Mouse (Mus musculus) hindbrain, embryonic 16.5 days (tissue): Measurements from ENCODE around the gene Nr6a1. TPM values are rescaled to one million over a fixed set of nuclear protein-coding genes. Genes with fewer than 3 reads are reported as not detected.
A peak's percentile ranks its signal among the peaks of the same experiment; 100 is the strongest.

ENCODE experiments used
- ATAC-seq: fragments of 200-750 bp; cut with Nextera tagmentation; 2 replicates; pipeline ENCODE4 v1.8.0; 2017; ENCODE audit warnings: moderate TSS enrichment, moderate library complexity
- H3K27ac ChIP-seq: fragments of 300-500 bp; sonication (generic); 2 replicates; pipeline ENCODE4 v1.5.1; 2014; ENCODE audit warnings: low read depth, mild to moderate bottlenecking, control low read depth, low read length, moderate library complexity
- H3K27me3 ChIP-seq: fragments of 300-500 bp; sonication (generic); replicated peaks from 2 replicates; pipeline ENCODE4 v1.6.1; 2014; ENCODE audit warnings: low read length; ENCODE audit not compliant: control insufficient read depth, insufficient read depth
- H3K36me3 ChIP-seq: fragments of 300-500 bp; sonication (generic); 2 replicates; pipeline ENCODE4 v1.6.1; 2014; ENCODE audit warnings: mild to moderate bottlenecking, low read length, moderate library complexity, mixed read lengths; ENCODE audit not compliant: control insufficient read depth, insufficient read depth
- H3K4me1 ChIP-seq: fragments of 300-500 bp; sonication (generic); 2 replicates; pipeline ENCODE4 v1.6.1; 2014; ENCODE audit warnings: low read depth, low read length; ENCODE audit not compliant: control insufficient read depth, insufficient read depth
- H3K4me2 ChIP-seq: fragments of 300-500 bp; sonication (generic); 2 replicates; pipeline ENCODE4 v1.6.1; 2014; ENCODE audit warnings: mild to moderate bottlenecking, low read length, control low read depth, moderate library complexity
- H3K4me3 ChIP-seq: fragments of 300-500 bp; sonication (generic); 2 replicates; pipeline ENCODE4 v1.5.1; 2014; ENCODE audit warnings: mild to moderate bottlenecking, low read length, control low read depth, moderate library complexity
- H3K9ac ChIP-seq: fragments of 300-500 bp; sonication (generic); 2 replicates; pipeline ENCODE4 v1.6.1; 2014; ENCODE audit warnings: low read depth, mild to moderate bottlenecking, control low read depth, low read length, moderate library complexity
- H3K9me3 ChIP-seq: fragments of 300-500 bp; sonication (generic); 2 replicates; pipeline ENCODE4 v1.6.1; 2014; ENCODE audit warnings: mild to moderate bottlenecking, low read length, moderate library complexity; ENCODE audit not compliant: control insufficient read depth
- WGBS: fragments of 180-500 bp; shearing (Covaris S2); extraction: QIAGEN DNeasy Blood & Tissue Kit; methylation state at CpG from one replicate; pipeline ENCODE4 v1.1.7; 2014; 5-methylcytosine and 5-hydroxymethylcytosine counted together
- polyA plus RNA-seq: library from polyadenylated mRNA; unstranded; fragments of >200 nt; fragmentation: Nextera tagmentation; extraction: Ambion mirVana; gene quantifications from 2 replicates; pipeline ENCODE4 v1.2.1, GENCODE M21; 2015

The Nr6a1 gene
- polyA plus RNA-seq, 1 experiment from 2014 or later: 2.4 TPM

GRCm38 (mm10) chr2:38864011-38864410 lies 63.5 kb downstream of the Nr6a1 start:
- Histone ChIP-seq H3K9ac (no peak overlapping the region), H3K36me3 (no peaks in the 10 kb centered on the region), H3K27ac (no peak overlapping the region), H3K4me2 (no peak overlapping the region), H3K9me3 (no peaks in the 10 kb centered on the region), H3K4me3 (no peak overlapping the region), H3K27me3 (no peaks in the 10 kb centered on the region), H3K4me1 (no peaks in the 10 kb centered on the region)
- WGBS: 52% methylated on average over 4 of the region's 4 CpGs
- peak; percentile 78; the same call in 1 of the 2 replicates for ATAC-seq

- H3K27me3 ChIP-seq: no peaks in the 10 kb centered on the region
- no peak overlapping the region for H3K4me3 ChIP-seq
- no peak overlapping the region for H3K4me2 ChIP-seq
- no peak overlapping the region for H3K27ac ChIP-seq
- H3K4me1 ChIP-seq: no peaks in the 10 kb centered on the region
- no peaks in the 10 kb centered on the region for H3K9me3 ChIP-seq
- peaks cover 2% of the 10 kb centered on the region; the same call in 1 of the 2 replicates for H3K36me3 ChIP-seq
- H3K9ac ChIP-seq: no peak overlapping the region
- ATAC-seq: no peak
- WGBS: 71% methylated on average over 1 of the region's 1 CpGs
These were observed 75.7 kb downstream of the Nr6a1 start for GRCm38 (mm10) chr2:38851797-38852196.

GRCm38 (mm10) chr2:38846319-38846718 lies 81.2 kb downstream of the Nr6a1 start:
- Histone ChIP-seq H3K9ac (no peak overlapping the region), H3K4me3 (no peak overlapping the region), H3K4me1 (no peaks in the 10 kb centered on the region), H3K4me2 (no peak overlapping the region), H3K27me3 (no peaks in the 10 kb centered on the region), H3K9me3 (no peaks in the 10 kb centered on the region), H3K27ac (no peak overlapping the region), H3K36me3 (no peaks in the 10 kb centered on the region)
- 80% methylated on average over 2 of the region's 2 CpGs for WGBS
- no peak for ATAC-seq

- Histone ChIP-seq H3K27me3 (no peaks in the 10 kb centered on the region), H3K9me3 (no peaks in the 10 kb centered on the region), H3K27ac (no peak overlapping the region), H3K36me3 (no peaks in the 10 kb centered on the region), H3K4me1 (no peaks in the 10 kb centered on the region), H3K4me2 (no peak overlapping the region), H3K4me3 (no peak overlapping the region), H3K9ac (no peak overlapping the region)
- ATAC-seq: no peak
- 94% methylated on average over 6 of the region's 6 CpGs for WGBS
These were observed 92.0 kb downstream of the Nr6a1 start for GRCm38 (mm10) chr2:38835489-38835888.

GRCm38 (mm10) chr2:38831976-38832375 lies 95.5 kb downstream of the Nr6a1 start:
- Histone ChIP-seq H3K9ac (no peak overlapping the region), H3K4me3 (no peak overlapping the region), H3K4me2 (no peak overlapping the region), H3K4me1 (no peaks in the 10 kb centered on the region), H3K27ac (no peak overlapping the region), H3K27me3 (no peaks in the 10 kb centered on the region), H3K9me3 (no peaks in the 10 kb centered on the region), H3K36me3 (no peaks in the 10 kb centered on the region)
- no peak for ATAC-seq

- Histone ChIP-seq H3K4me2 (no peak overlapping the region), H3K4me3 (no peak overlapping the region), H3K9me3 (no peaks in the 10 kb centered on the region), H3K9ac (no peak overlapping the region), H3K27ac (no peak overlapping the region), H3K36me3 (no peaks in the 10 kb centered on the region), H3K27me3 (no peaks in the 10 kb centered on the region), H3K4me1 (peaks cover 4% of the 10 kb centered on the region; the same call in 1 of the 2 replicates)
- WGBS: 83% methylated on average over 1 of the region's 1 CpGs
- no peak for ATAC-seq
These were observed 98.0 kb downstream of the Nr6a1 start for GRCm38 (mm10) chr2:38829521-38829920.

GRCm38 (mm10) chr2:38827801-38828306 lies 99.6 kb downstream of the Nr6a1 start:
- Histone ChIP-seq H3K4me2 (no peak overlapping the region), H3K27me3 (no peaks in the 10 kb centered on the region), H3K9ac (no peak overlapping the region), H3K27ac (no peak overlapping the region), H3K4me3 (no peak overlapping the region), H3K4me1 (peaks cover 8% of the 10 kb centered on the region), H3K36me3 (no peaks in the 10 kb centered on the region), H3K9me3 (no peaks in the 10 kb centered on the region)
- 89% methylated on average over 3 of the region's 3 CpGs for WGBS
- ATAC-seq: no peak

- no peak overlapping the region for H3K9ac ChIP-seq
- peaks cover 8% of the 10 kb centered on the region for H3K4me1 ChIP-seq
- peak overlapping the region; percentile 12 for H3K4me2 ChIP-seq
- H3K27ac ChIP-seq: no peak overlapping the region
- no peaks in the 10 kb centered on the region for H3K9me3 ChIP-seq
- H3K4me3 ChIP-seq: no peak overlapping the region
- no peak for ATAC-seq
- H3K36me3 ChIP-seq: no peaks in the 10 kb centered on the region
- no peaks in the 10 kb centered on the region for H3K27me3 ChIP-seq
These were observed 101.3 kb downstream of the Nr6a1 start for GRCm38 (mm10) chr2:38826189-38826588.

- Histone ChIP-seq H3K4me1 (peaks cover 8% of the 10 kb centered on the region), H3K27ac (peak overlapping the region; percentile 82), H3K36me3 (no peaks in the 10 kb centered on the region), H3K4me2 (peak overlapping the region; percentile 74), H3K9me3 (no peaks in the 10 kb centered on the region), H3K27me3 (no peaks in the 10 kb centered on the region), H3K9ac (peak overlapping the region; percentile 65), H3K4me3 (peak overlapping the region; percentile 51)
- WGBS: 2% methylated on average over 15 of the region's 15 CpGs
- peak; percentile 56 for ATAC-seq
These were observed 102.4 kb downstream of the Nr6a1 start for GRCm38 (mm10) chr2:38824791-38825768.
